Mouse (Mus musculus) hindbrain, embryonic 11.5 days (tissue): ENCODE measurements around the gene Ap1g2. TPM values are rescaled to one million over a fixed set of nuclear protein-coding genes. Genes with fewer than 3 reads are reported as not detected.
A peak's percentile ranks its signal among the peaks of the same experiment; 100 is the strongest.

Experiments used
- ATAC-seq: fragments of 200-750 bp; cut with Nextera tagmentation; 2 replicates; pipeline ENCODE4 v1.8.0; 2017; ENCODE audit warnings: mild to moderate bottlenecking, moderate TSS enrichment, moderate library complexity; ENCODE audit not compliant: low FRiP score
- DNase-seq: peaks from one replicate; pipeline ENCODE4 v3.0.0-alpha.2; 2015; ENCODE audit warnings: low spot score
- H3K27ac ChIP-seq: fragments of 300-500 bp; sonication (generic); 2 replicates; pipeline ENCODE4 v1.5.1; 2014; ENCODE audit warnings: mild to moderate bottlenecking, low read depth, low read length
- H3K27me3 ChIP-seq: fragments of 300-500 bp; sonication (generic); 2 replicates; pipeline ENCODE4 v1.6.1; 2014; ENCODE audit warnings: mild to moderate bottlenecking, low read length, moderate library complexity, mixed read lengths; ENCODE audit not compliant: control insufficient read depth, insufficient read depth
- H3K36me3 ChIP-seq: fragments of 300-500 bp; sonication (generic); 2 replicates; pipeline ENCODE4 v1.6.1; 2014; ENCODE audit warnings: mild to moderate bottlenecking, low read length, moderate library complexity, mixed read lengths; ENCODE audit not compliant: control insufficient read depth, insufficient read depth
- H3K4me1 ChIP-seq: fragments of 300-500 bp; sonication (generic); replicated peaks from 2 replicates; pipeline ENCODE4 v1.6.1; 2014; ENCODE audit warnings: low read length, mixed read lengths; ENCODE audit not compliant: control insufficient read depth, insufficient read depth
- H3K4me2 ChIP-seq: fragments of 300-500 bp; sonication (generic); replicated peaks from 2 replicates; pipeline ENCODE4 v1.6.1; 2014; ENCODE audit warnings: mild to moderate bottlenecking, low read depth, low read length
- H3K4me3 ChIP-seq: fragments of 300-500 bp; sonication (generic); 2 replicates; pipeline ENCODE4 v1.5.1; 2014; ENCODE audit warnings: low read depth, low read length
- H3K9ac ChIP-seq: fragments of 300-500 bp; sonication (generic); 2 replicates; pipeline ENCODE4 v1.6.1; 2014; ENCODE audit warnings: low read depth, low read length
- H3K9me3 ChIP-seq: fragments of 300-500 bp; sonication (generic); 2 replicates; pipeline ENCODE4 v1.6.1; 2016; ENCODE audit warnings: low read length; ENCODE audit not compliant: control insufficient read depth
- WGBS: fragments of 180-500 bp; shearing (Covaris S2); extraction: QIAGEN DNeasy Blood & Tissue Kit; methylation state at CpG from one replicate; pipeline ENCODE4 v1.1.7; 2014; 5-methylcytosine and 5-hydroxymethylcytosine counted together
- polyA plus RNA-seq: library from polyadenylated mRNA; unstranded; fragments of >200 nt; fragmentation: Nextera tagmentation; extraction: Ambion mirVana; gene quantifications from 2 replicates; pipeline ENCODE4 v1.2.1, GENCODE M21; 2014

Gene Ap1g2
- polyA plus RNA-seq, 1 experiment from 2014 or later = 9.4 TPM

DNA sequence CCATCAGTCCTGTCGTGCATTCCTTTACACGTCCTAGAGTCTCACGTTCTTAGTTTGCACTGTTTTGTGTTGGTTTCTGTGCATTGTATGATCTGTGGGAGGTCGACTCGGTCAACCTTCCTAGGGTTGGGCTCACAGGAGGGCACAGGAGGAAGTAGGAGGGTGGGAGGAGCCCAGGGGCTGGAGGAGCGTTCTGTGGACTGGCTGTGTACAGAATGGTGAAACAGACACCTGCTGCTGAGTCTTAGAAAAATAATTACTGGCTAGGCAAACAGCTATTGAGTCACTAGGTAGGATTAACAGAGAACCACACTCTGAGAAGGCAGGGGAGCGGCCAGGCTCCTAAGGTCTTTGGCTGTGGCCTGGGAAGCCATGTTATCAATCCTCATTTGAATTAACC lies 32.9 kb upstream of the Ap1g2 start:
- 42% methylated on average over 7 of the region's 7 CpGs for WGBS
- ATAC-seq (no peak), DNase-seq (no peak)
- no peaks in the 10 kb centered on the region for H3K36me3 ChIP-seq
- H3K4me3 ChIP-seq = no peak overlapping the region
- H3K27ac ChIP-seq = no peak overlapping the region
- no peaks in the 10 kb centered on the region for H3K27me3 ChIP-seq
- no peak overlapping the region for H3K4me2 ChIP-seq
- H3K9ac ChIP-seq = no peak overlapping the region
- no peaks in the 10 kb centered on the region for H3K9me3 ChIP-seq
- H3K4me1 ChIP-seq = no peaks in the 10 kb centered on the region

DNA sequence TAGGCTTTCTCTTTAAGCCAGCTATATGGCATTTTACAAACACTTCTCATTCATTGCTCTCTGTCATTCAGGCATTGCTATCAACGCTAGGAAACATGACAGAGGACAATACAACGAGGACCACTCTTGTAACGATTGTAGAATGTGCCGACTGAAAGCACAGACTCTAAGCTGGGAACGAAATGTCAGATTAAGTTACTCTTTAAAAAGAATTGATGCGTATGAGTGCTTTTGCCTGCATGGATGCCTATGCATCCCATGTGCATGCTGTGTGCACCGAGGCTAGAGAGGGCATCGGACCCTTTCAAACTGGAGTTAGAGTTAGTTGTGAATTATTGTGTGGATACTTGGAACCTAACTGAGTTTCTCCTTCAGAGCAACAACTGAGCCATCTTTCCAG lies 29.3 kb upstream of the Ap1g2 start:
- Histone ChIP-seq H3K36me3 (no peaks in the 10 kb centered on the region), H3K4me2 (no peak overlapping the region), H3K27me3 (no peaks in the 10 kb centered on the region), H3K4me1 (no peaks in the 10 kb centered on the region), H3K4me3 (no peak overlapping the region), H3K9ac (no peak overlapping the region), H3K9me3 (no peaks in the 10 kb centered on the region), H3K27ac (no peak overlapping the region)
- WGBS = 80% methylated on average over 8 of the region's 8 CpGs
- ATAC-seq (no peak), DNase-seq (no peak)

DNA sequence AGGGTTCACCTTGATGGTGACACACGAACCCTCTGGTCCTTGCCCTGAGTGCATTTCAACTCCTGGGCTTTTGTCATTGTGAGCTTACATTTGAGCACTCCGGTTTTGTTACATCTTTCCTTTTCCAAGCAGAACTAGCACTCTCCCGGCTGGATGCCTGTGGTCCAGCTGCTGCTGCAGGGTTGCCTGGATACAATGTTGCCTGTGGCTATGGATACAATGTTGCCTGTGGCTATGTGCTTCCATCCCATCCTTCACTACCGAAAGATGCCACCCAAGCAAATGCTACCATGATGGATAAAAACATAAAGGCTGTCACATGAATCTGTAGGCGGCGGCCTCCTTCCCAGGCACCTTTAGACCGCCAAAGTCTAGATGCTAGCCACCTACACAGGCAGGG lies 20.1 kb upstream of the Ap1g2 start:
- H3K9me3 ChIP-seq = no peaks in the 10 kb centered on the region
- no peak overlapping the region for H3K27ac ChIP-seq
- H3K4me1 ChIP-seq = no peaks in the 10 kb centered on the region
- H3K27me3 ChIP-seq = no peaks in the 10 kb centered on the region
- DNase-seq (no peak), ATAC-seq (no peak)
- no peaks in the 10 kb centered on the region for H3K36me3 ChIP-seq
- H3K4me2 ChIP-seq = no peak overlapping the region
- H3K4me3 ChIP-seq = no peak overlapping the region
- 73% methylated on average over 7 of the region's 7 CpGs for WGBS
- H3K9ac ChIP-seq = no peak overlapping the region

DNA sequence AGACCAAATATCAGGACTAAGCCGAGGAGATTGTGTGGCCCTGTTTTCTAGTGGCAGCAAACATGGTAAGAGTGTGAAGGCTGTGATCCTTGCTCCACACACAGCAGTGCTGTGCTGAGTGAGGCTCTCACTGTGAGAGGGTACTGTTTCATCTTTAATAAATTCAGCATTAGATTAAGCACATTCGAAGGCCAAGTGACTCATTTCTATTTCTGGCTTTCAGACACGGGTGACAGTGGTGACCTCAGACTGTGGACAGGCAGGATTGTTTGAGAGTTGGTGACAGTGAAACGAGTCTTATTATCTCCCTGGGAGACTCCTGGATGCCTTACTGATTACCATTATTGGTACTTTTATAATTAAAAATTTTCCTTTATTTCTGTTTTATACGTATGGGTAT lies 19.3 kb upstream of the Ap1g2 start:
- Histone ChIP-seq H3K4me1 (no peaks in the 10 kb centered on the region), H3K4me2 (no peak overlapping the region), H3K9me3 (no peaks in the 10 kb centered on the region), H3K27me3 (no peaks in the 10 kb centered on the region), H3K4me3 (no peak overlapping the region), H3K9ac (no peak overlapping the region), H3K36me3 (no peaks in the 10 kb centered on the region), H3K27ac (no peak overlapping the region)
- 85% methylated on average over 5 of the region's 5 CpGs for WGBS
- DNase-seq = no peak
- no peak for ATAC-seq

DNA sequence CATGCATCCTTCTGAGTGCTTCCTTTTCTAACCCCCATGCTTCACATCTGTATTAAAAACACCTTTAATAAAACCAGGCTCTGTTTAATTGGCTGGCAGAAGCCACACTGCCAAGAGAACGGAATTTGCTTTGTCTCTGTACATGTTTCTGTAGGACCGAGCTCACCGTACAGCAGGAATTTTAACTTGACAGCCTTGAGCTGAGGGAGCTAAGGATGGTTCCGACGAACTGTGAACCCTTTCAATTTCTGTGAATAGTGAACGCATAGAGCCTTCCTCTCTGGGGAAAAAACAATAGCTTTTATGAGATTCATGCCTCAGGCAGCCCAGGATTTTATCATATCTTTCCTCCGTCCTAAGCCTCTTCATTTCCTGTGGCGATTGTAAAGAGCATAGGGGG lies 16.0 kb upstream of the Ap1g2 start:
- 59% methylated on average over 8 of the region's 8 CpGs for WGBS
- no peaks in the 10 kb centered on the region for H3K36me3 ChIP-seq
- H3K27ac ChIP-seq = no peak overlapping the region
- no peak overlapping the region for H3K4me2 ChIP-seq
- H3K27me3 ChIP-seq = 0 out of 2 replicates have a peak, but pooled peaks cover under 1% of the 10 kb centered on the region
- no peak overlapping the region for H3K4me3 ChIP-seq
- H3K9ac ChIP-seq = no peak overlapping the region
- no peaks in the 10 kb centered on the region for H3K4me1 ChIP-seq
- DNase-seq = no peak
- ATAC-seq = no peak
- no peaks in the 10 kb centered on the region for H3K9me3 ChIP-seq

DNA sequence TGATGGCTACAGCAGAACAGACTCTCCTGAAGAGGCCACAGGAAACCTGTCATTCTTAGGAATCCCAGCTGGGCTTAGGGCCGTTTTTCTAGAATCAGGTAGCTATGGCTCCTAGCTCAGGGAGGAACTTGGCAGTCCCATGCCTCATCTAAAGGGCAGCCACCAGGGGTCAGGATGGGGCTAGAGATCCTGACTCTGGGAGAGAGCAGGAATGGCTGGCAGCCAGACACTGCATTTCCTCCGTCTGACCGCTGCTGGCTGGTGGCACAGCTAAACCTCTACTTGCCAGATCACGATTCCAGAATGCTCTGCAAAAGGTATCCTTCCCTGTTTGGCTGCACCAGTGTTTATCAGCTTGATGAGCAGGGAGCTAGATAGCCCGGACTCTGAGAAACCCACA lies 15.6 kb upstream of the Ap1g2 start:
- H3K36me3 ChIP-seq = no peaks in the 10 kb centered on the region
- no peak overlapping the region for H3K4me3 ChIP-seq
- peak overlapping the region; percentile 7; the same call in 1 of the 2 replicates for H3K4me2 ChIP-seq
- no peak overlapping the region for H3K9ac ChIP-seq
- no peak overlapping the region for H3K27ac ChIP-seq
- peaks cover 5% of the 10 kb centered on the region; the same call in 1 of the 2 replicates for H3K27me3 ChIP-seq
- H3K9me3 ChIP-seq = no peaks in the 10 kb centered on the region
- H3K4me1 ChIP-seq = no peaks in the 10 kb centered on the region
- peak; percentile 81 for DNase-seq
- 12% methylated on average over 5 of the region's 5 CpGs for WGBS
- ATAC-seq = peak; percentile 78; the same call in 1 of the 2 replicates

DNA sequence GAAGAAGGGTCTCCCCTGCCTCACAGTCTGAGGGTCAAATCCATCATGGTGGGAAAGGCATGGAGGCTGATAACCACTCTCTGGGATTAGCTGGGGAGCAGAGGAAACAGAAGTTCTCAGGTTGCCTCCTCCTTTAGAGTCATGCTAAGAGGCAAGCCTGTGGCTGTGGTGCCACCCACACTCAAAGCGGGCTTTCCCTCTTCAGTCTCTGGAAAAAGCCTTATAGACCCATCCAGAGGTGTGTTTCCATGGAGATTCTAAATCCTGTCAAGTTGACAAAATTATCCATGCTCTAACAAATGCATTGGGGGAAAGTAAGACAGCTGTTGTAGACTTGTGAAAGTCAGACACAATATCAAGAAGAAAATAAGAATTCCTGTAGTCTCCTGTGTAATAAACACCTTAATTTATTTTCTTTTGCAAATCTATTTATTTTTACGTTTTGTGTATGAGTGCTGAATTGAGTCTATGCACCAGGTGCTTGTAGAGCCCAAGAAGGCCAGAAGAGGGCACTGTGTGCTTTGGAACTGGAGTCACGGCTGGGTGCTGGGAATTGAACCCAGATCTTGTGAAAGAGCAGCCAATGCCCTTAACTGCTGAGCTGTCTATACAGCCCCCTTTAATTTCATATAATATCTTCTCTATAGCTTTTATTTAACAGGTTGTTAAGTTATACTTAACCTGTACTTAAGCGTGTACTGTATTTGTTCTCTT lies 13.2 kb upstream of the Ap1g2 start:
- Histone ChIP-seq H3K9me3 (no peaks in the 10 kb centered on the region), H3K36me3 (no peaks in the 10 kb centered on the region), H3K4me2 (no peak overlapping the region), H3K9ac (no peak overlapping the region), H3K4me1 (peaks cover 6% of the 10 kb centered on the region; the same call in 1 of the 2 replicates), H3K27me3 (peaks cover 22% of the 10 kb centered on the region), H3K4me3 (no peak overlapping the region), H3K27ac (no peak overlapping the region)
- no peak for DNase-seq
- ATAC-seq = no peak
- WGBS = 69% methylated on average over 4 of the region's 4 CpGs

DNA sequence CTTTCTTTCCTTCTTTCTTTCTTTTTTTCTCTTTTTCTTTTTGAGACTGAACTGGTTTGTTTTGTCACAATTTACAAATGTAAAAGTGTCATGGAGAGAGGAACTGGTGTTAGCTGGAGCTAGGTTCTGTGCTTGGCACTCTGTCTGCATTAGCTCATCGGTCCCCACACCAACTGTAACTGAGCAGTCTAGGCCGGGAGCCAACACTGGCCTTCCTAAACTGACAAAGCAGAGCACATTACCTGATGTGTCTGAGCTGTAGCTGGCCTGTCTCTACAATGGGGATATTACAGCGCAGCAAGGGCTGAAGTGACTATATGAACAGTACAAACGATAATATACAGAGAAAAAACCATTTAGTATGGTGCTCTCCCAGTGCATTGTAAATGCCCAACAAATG lies 12.5 kb upstream of the Ap1g2 start:
- no peak for DNase-seq
- Histone ChIP-seq H3K9ac (no peak overlapping the region), H3K4me1 (peaks cover 8% of the 10 kb centered on the region; the same call in 1 of the 2 replicates), H3K9me3 (no peaks in the 10 kb centered on the region), H3K27ac (no peak overlapping the region), H3K4me2 (no peak overlapping the region), H3K4me3 (no peak overlapping the region), H3K36me3 (no peaks in the 10 kb centered on the region), H3K27me3 (peaks cover 28% of the 10 kb centered on the region)
- ATAC-seq = no peak
- 88% methylated on average over 4 of the region's 4 CpGs for WGBS
